In the genomic region with DNA sequence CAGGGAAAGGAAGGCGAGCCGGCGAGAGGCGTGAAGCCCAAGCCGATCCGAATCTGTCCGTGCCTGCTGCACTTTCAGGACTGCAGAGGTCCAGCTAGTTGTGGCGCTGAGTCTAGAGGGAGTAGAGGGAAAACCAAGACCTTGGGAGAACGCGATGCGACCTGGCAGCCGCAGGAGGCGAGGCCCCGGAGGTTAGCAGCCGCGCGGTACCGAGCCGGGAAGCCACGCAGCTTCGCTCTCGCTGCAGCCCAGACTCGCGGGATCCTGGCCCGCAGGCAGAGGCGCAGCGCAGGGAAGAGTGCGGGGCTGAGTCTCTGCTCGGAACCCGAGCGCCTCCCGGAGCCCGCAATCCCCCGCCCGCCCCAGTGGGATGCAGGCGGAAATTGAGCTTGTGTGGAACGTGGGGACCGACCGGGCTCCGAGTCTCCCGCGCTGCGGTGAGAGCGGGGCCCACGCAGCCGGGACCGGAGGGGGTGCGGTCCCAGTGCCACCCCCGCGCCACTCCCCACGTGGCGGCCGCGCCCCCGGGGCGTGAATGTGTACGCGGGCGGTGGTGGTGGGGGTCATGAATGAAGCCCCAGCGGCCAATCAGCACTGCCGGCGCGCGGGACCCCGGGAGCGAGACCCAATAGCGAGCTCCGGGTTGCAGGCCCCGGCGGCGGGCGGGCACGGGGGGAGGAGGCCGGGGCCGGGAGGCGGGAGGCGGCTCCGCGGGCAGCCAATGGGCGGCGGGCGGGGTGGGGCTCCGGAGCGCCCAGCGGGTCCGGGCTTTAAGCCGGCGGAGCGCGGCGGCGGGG, we compare ENCODE assay signal across 8 mouse cellular contexts. TPM values are rescaled to one million over a fixed set of nuclear protein-coding genes. Genes with fewer than 3 reads are reported as not detected.
DNase-seq lines count a peak whose midpoint lies in the region; ATAC-seq and TF ChIP-seq lines count a peak whose summit lies in the region.

No protein-coding gene starts in this region.

- H3K9me3 ChIP-seq in heart, embryonic 11.5 days (replicated peaks; ENCODE audit: control insufficient read depth, low read length), result no peaks in the 10 kb centered on the region
- H3K9me3 ChIP-seq in kidney, embryonic 15.5 days (replicated peaks), result no peaks in the 10 kb centered on the region
- H3K9me3 ChIP-seq in limb, embryonic 14.5 days (ENCODE audit: control insufficient read depth, low read length), result no peaks in the 10 kb centered on the region
- no peaks in the 10 kb centered on the region for H3K9me3 ChIP-seq in midbrain, embryonic 15.5 days

- no peak overlapping the region for H3K27ac ChIP-seq in embryonic fibroblast, embryonic 13.5 days (ENCODE audit: insufficient read depth, low read length)
- no peak overlapping the region for H3K27ac ChIP-seq in heart, embryonic 11.5 days (ENCODE audit: low read depth, low read length)
- no peak overlapping the region for H3K27ac ChIP-seq in kidney, embryonic 15.5 days
- H3K27ac ChIP-seq in limb, embryonic 14.5 days (replicated peaks; ENCODE audit: low read depth, low read length), result no peak overlapping the region
- peak overlapping the region; percentile 70 for H3K27ac ChIP-seq in midbrain, embryonic 15.5 days

- 0 out of 2 replicates have a peak, but pooled peaks have one; percentile 49 for ATAC-seq in cerebellum, adult (ENCODE audit: insufficient number of reproducible peaks, low FRiP score, low TSS enrichment)
- peak; percentile 80 for ATAC-seq in heart, embryonic 11.5 days (replicated peaks; ENCODE audit: insufficient number of reproducible peaks, low FRiP score, low TSS enrichment)
- peak; percentile 89 for ATAC-seq in kidney, embryonic 15.5 days (replicated peaks; ENCODE audit: low FRiP score)
- ATAC-seq in limb, embryonic 14.5 days (ENCODE audit: low FRiP score, low read depth), result peak; percentile 95
- peak; percentile 93 for ATAC-seq in midbrain, embryonic 15.5 days (replicated peaks)

- H3K9ac ChIP-seq in heart, embryonic 11.5 days (ENCODE audit: low read depth, low read length), result peak overlapping the region; percentile 56; the same call in 1 of the 2 replicates
- peak overlapping the region; percentile 45; the same call in 1 of the 2 replicates for H3K9ac ChIP-seq in kidney, embryonic 15.5 days
- peak overlapping the region; percentile 50 for H3K9ac ChIP-seq in limb, embryonic 14.5 days (ENCODE audit: low read depth, low read length, severe bottlenecking)
- peak overlapping the region; percentile 49 for H3K9ac ChIP-seq in midbrain, embryonic 15.5 days

- under 1% methylated on average over 77 of the region's 92 CpGs for WGBS in heart, embryonic 11.5 days (ENCODE audit: insufficient replicate concordance)
- WGBS in kidney, embryonic 15.5 days, result under 1% methylated on average over 85 of the region's 92 CpGs
- WGBS in limb, embryonic 14.5 days, result under 1% methylated on average over 38 of the region's 92 CpGs
- under 1% methylated on average over 70 of the region's 92 CpGs for WGBS in midbrain, embryonic 15.5 days

- no peaks in the 10 kb centered on the region for H3K36me3 ChIP-seq in heart, embryonic 11.5 days (ENCODE audit: control insufficient read depth, insufficient read depth, low read length)
- no peaks in the 10 kb centered on the region for H3K36me3 ChIP-seq in kidney, embryonic 15.5 days
- H3K36me3 ChIP-seq in limb, embryonic 14.5 days (ENCODE audit: control insufficient read depth, insufficient read depth, low read length), result no peaks in the 10 kb centered on the region
- H3K36me3 ChIP-seq in midbrain, embryonic 15.5 days (replicated peaks), result no peaks in the 10 kb centered on the region

- no peak for TF ChIP-seq POLR2A in embryonic fibroblast, embryonic 13.5 days (IDR thresholded peaks at IDR 0.05; ENCODE audit: low read depth, low read length)
- TF ChIP-seq POLR2A in limb, embryonic 14.5 days (IDR thresholded peaks at IDR 0.05; ENCODE audit: borderline replicate concordance, extremely low read depth, insufficient read depth, insufficient read length), result no peak

- peak overlapping the region; percentile 100 for H3K4me2 ChIP-seq in heart, embryonic 11.5 days
- peak overlapping the region; percentile 97 for H3K4me2 ChIP-seq in kidney, embryonic 15.5 days
- peak overlapping the region; percentile 98 for H3K4me2 ChIP-seq in limb, embryonic 14.5 days (replicated peaks; ENCODE audit: low read depth, low read length, severe bottlenecking)
- peak overlapping the region; percentile 66 for H3K4me2 ChIP-seq in midbrain, embryonic 15.5 days

- no peak for DNase-seq in cerebellum, adult 9-10 months
- DNase-seq in limb, embryonic 14.5 days (ENCODE audit: low spot score), result peak; percentile 85
- peak; percentile 44 to 76 for DNase-seq in spleen, postnatal 4 days (ENCODE audit: low spot score in 2 of 2)

- H3K4me3 ChIP-seq in embryonic fibroblast, embryonic 13.5 days (ENCODE audit: insufficient read depth, low read length), result peak overlapping the region; percentile 40
- peak overlapping the region; percentile 72 for H3K4me3 ChIP-seq in heart, embryonic 11.5 days (ENCODE audit: low read depth, low read length)
- H3K4me3 ChIP-seq in kidney, embryonic 15.5 days (replicated peaks), result peak overlapping the region; percentile 59
- peak overlapping the region; percentile 58 for H3K4me3 ChIP-seq in limb, embryonic 14.5 days (replicated peaks; ENCODE audit: low read length)
- H3K4me3 ChIP-seq in midbrain, embryonic 15.5 days, result peak overlapping the region; percentile 54

- TF ChIP-seq CTCF in embryonic fibroblast, embryonic 13.5 days (IDR thresholded peaks at IDR 0.05; ENCODE audit: borderline replicate concordance, insufficient read depth, low read length), result no peak

- H3K4me1 ChIP-seq in embryonic fibroblast, embryonic 13.5 days (ENCODE audit: control insufficient read depth, insufficient read depth, low read length), result peaks cover 4% of the 10 kb centered on the region; the same call in 1 of the 2 replicates
- peaks cover 25% of the 10 kb centered on the region for H3K4me1 ChIP-seq in heart, embryonic 11.5 days (ENCODE audit: control insufficient read depth, insufficient read depth, low read length)
- peaks cover 56% of the 10 kb centered on the region for H3K4me1 ChIP-seq in kidney, embryonic 15.5 days
- peaks cover 3% of the 10 kb centered on the region; the same call in 1 of the 2 replicates for H3K4me1 ChIP-seq in limb, embryonic 14.5 days (ENCODE audit: control insufficient read depth, insufficient read depth, low read length)
- H3K4me1 ChIP-seq in midbrain, embryonic 15.5 days, result peaks cover 43% of the 10 kb centered on the region

- H3K27me3 ChIP-seq in heart, embryonic 11.5 days (ENCODE audit: control insufficient read depth, insufficient read depth, low read length), result peaks cover 76% of the 10 kb centered on the region
- peaks cover 93% of the 10 kb centered on the region for H3K27me3 ChIP-seq in kidney, embryonic 15.5 days
- H3K27me3 ChIP-seq in limb, embryonic 14.5 days (ENCODE audit: control insufficient read depth, insufficient read depth, low read length), result peaks cover 64% of the 10 kb centered on the region
- peaks cover 34% of the 10 kb centered on the region for H3K27me3 ChIP-seq in midbrain, embryonic 15.5 days (replicated peaks)

RNA-seq across cellular contexts. Expression of a gene that starts 0.4 kb away (rescaled TPM):
- polyA plus RNA-seq in embryonic fibroblast, embryonic 13.5 days (2011; ENCODE audit: insufficient read length, low read depth, missing spikeins), result not detected in 2 replicates
- polyA plus RNA-seq in heart, embryonic 11.5 days (2014; fragmentation: Nextera tagmentation; extraction: Ambion mirVana), result 0.21 and 0.24 TPM in 2 replicates
- polyA plus RNA-seq in kidney, embryonic 15.5 days (2015; fragmentation: Nextera tagmentation; extraction: Ambion mirVana), result 0.62 and 0.69 TPM in 2 replicates
- 1.2 and 1.7 TPM in 2 replicates for polyA plus RNA-seq in limb, embryonic 14.5 days (2012; rRNA removed)
- polyA plus RNA-seq in limb, embryonic 14.5 days (2014; fragmentation: Nextera tagmentation; extraction: Ambion mirVana), result 0.97 and 1.2 TPM in 2 replicates
- polyA plus RNA-seq in midbrain, embryonic 15.5 days (2015; fragmentation: Nextera tagmentation; extraction: Ambion mirVana), result 16.8 and 22.6 TPM in 2 replicates

RNA-seq across cellular contexts. Expression of a gene that starts 36.3 kb away (rescaled TPM):
- 51.1 and 51.9 TPM in 2 replicates for polyA plus RNA-seq in embryonic fibroblast, embryonic 13.5 days (2011; ENCODE audit: insufficient read length, low read depth, missing spikeins)
- 57.1 and 60.7 TPM in 2 replicates for polyA plus RNA-seq in heart, embryonic 11.5 days (2014; fragmentation: Nextera tagmentation; extraction: Ambion mirVana)
- polyA plus RNA-seq in kidney, embryonic 15.5 days (2015; fragmentation: Nextera tagmentation; extraction: Ambion mirVana), result 78.5 and 81.9 TPM in 2 replicates
- polyA plus RNA-seq in limb, embryonic 14.5 days (2012; rRNA removed), result 29.2 and 52.0 TPM in 2 replicates
- 59.4 and 61.1 TPM in 2 replicates for polyA plus RNA-seq in limb, embryonic 14.5 days (2014; fragmentation: Nextera tagmentation; extraction: Ambion mirVana)
- 36.8 and 41.8 TPM in 2 replicates for polyA plus RNA-seq in midbrain, embryonic 15.5 days (2015; fragmentation: Nextera tagmentation; extraction: Ambion mirVana)

RNA-seq across cellular contexts. Expression of a gene that starts 43.4 kb away (rescaled TPM):
- 135 and 148 TPM in 2 replicates for polyA plus RNA-seq in embryonic fibroblast, embryonic 13.5 days (2011; ENCODE audit: insufficient read length, low read depth, missing spikeins)
- polyA plus RNA-seq in heart, embryonic 11.5 days (2014; fragmentation: Nextera tagmentation; extraction: Ambion mirVana), result 6.3 and 6.4 TPM in 2 replicates
- polyA plus RNA-seq in kidney, embryonic 15.5 days (2015; fragmentation: Nextera tagmentation; extraction: Ambion mirVana), result 8.4 and 12.4 TPM in 2 replicates
- polyA plus RNA-seq in limb, embryonic 14.5 days (2012; rRNA removed), result 30.6 and 43.7 TPM in 2 replicates
- polyA plus RNA-seq in limb, embryonic 14.5 days (2014; fragmentation: Nextera tagmentation; extraction: Ambion mirVana), result 18.1 and 20.4 TPM in 2 replicates
- polyA plus RNA-seq in midbrain, embryonic 15.5 days (2015; fragmentation: Nextera tagmentation; extraction: Ambion mirVana), result 1.6 and 2.2 TPM in 2 replicates

RNA-seq across cellular contexts. Expression of a gene that starts 46.4 kb away (rescaled TPM):
- polyA plus RNA-seq in embryonic fibroblast, embryonic 13.5 days (2011; ENCODE audit: insufficient read length, low read depth, missing spikeins), result not detected in 2 replicates
- not detected in 2 replicates for polyA plus RNA-seq in heart, embryonic 11.5 days (2014; fragmentation: Nextera tagmentation; extraction: Ambion mirVana)
- polyA plus RNA-seq in kidney, embryonic 15.5 days (2015; fragmentation: Nextera tagmentation; extraction: Ambion mirVana), result not detected in 2 replicates
- polyA plus RNA-seq in limb, embryonic 14.5 days (2012; rRNA removed), result not detected in 2 replicates
- not detected in 2 replicates for polyA plus RNA-seq in limb, embryonic 14.5 days (2014; fragmentation: Nextera tagmentation; extraction: Ambion mirVana)
- polyA plus RNA-seq in midbrain, embryonic 15.5 days (2015; fragmentation: Nextera tagmentation; extraction: Ambion mirVana), result 0.98 and 1.3 TPM in 2 replicates

RNA-seq across cellular contexts. Expression of a gene that starts 57.5 kb away (rescaled TPM):
- 64.6 and 70.7 TPM in 2 replicates for polyA plus RNA-seq in embryonic fibroblast, embryonic 13.5 days (2011; ENCODE audit: insufficient read length, low read depth, missing spikeins)
- 109 and 113 TPM in 2 replicates for polyA plus RNA-seq in heart, embryonic 11.5 days (2014; fragmentation: Nextera tagmentation; extraction: Ambion mirVana)
- polyA plus RNA-seq in kidney, embryonic 15.5 days (2015; fragmentation: Nextera tagmentation; extraction: Ambion mirVana), result 171 and 175 TPM in 2 replicates
- 48.9 and 78.6 TPM in 2 replicates for polyA plus RNA-seq in limb, embryonic 14.5 days (2012; rRNA removed)
- polyA plus RNA-seq in limb, embryonic 14.5 days (2014; fragmentation: Nextera tagmentation; extraction: Ambion mirVana), result 122 and 128 TPM in 2 replicates
- polyA plus RNA-seq in midbrain, embryonic 15.5 days (2015; fragmentation: Nextera tagmentation; extraction: Ambion mirVana), result 110 and 112 TPM in 2 replicates
